Mouse (Mus musculus) cerebellum, adult 2 months (tissue): ENCODE results near the gene Nt5c1a.

ENCODE experiments used
- CTCF ChIP-seq: fragments of 200-500 bp; IDR thresholded peaks from 2 replicates; pipeline ENCODE4 v1.5.1; 2011; ENCODE audit warnings: low read depth, mild to moderate bottlenecking, control low read depth, low read length, moderate library complexity, borderline replicate concordance; ENCODE audit not compliant: insufficient read depth
- POLR2A ChIP-seq: fragments of 200-500 bp; IDR thresholded peaks from 2 replicates; pipeline ENCODE4 v1.6.1; 2011; ENCODE audit warnings: low read length, control low read depth, borderline replicate concordance; ENCODE audit not compliant: insufficient read depth

DNA sequence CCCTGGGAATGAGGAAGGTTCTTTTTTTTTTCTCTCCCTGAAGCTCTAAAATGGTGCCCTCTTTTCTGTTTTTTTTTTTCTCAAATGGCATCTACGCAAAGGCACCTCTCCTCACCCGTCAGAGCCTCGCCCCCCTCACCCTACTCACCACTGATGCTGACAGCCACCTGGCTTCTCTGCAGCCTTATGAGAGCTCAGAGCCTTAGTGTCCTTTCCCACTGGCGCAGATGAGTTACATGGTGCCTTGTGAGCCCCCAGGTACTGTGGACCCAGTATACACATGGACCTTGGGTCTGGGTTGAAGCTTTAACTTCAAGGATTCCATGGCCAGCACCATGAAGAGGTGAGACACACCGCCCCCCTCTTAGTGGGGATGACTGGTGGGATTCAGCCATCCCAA, 45.3 kb downstream of the Nt5c1a start:
- TF ChIP-seq CTCF (no peak), POLR2A (no peak)
